ENCODE assay signal across 10 mouse cellular contexts in genomic region chr4:118061809-118062463, GRCm38 (mm10).
DNase-seq lines count a peak whose midpoint lies in the region; ATAC-seq and TF ChIP-seq lines count a peak whose summit lies in the region.
"Had no signal": no experiment of that assay in that cellular context is flagged by ENCODE, and none has a peak within 500 bp of the region (broad histone marks: within the 10 kb centered on the region; RNA-seq: fewer than 3 reads in every experiment).

No protein-coding gene starts in this region.

- DNase-seq in liver, postnatal 0 days, result no peak
- peak; percentile 90 for DNase-seq in Patski (ENCODE audit: low read depth, low spot score)
- no peak for DNase-seq in urinary bladder, postnatal 10 days (ENCODE audit: low spot score)
- no peak for DNase-seq in spleen, postnatal 4 days (ENCODE audit: low spot score in 2 of 2)
- DNase-seq: cerebellum, adult 9-10 months; right cerebral cortex, postnatal 25 days had no signal

- no peak overlapping the region for H3ac ChIP-seq in myocyte (ENCODE audit: control insufficient read depth, insufficient read length)

- no peaks in the 10 kb centered on the region for H3K9me3 ChIP-seq in liver, embryonic 12.5 days (replicated peaks)
- no peaks in the 10 kb centered on the region for H3K9me3 ChIP-seq in liver, postnatal 0 days (ENCODE audit: low read length)
- no peaks in the 10 kb centered on the region for H3K9me3 ChIP-seq in E14TG2a.4 (ENCODE audit: low read length)

- no peaks in the 10 kb centered on the region for H3K27me3 ChIP-seq in liver, embryonic 12.5 days (replicated peaks)
- no peaks in the 10 kb centered on the region for H3K27me3 ChIP-seq in liver, postnatal 0 days (ENCODE audit: insufficient read depth, low read length)
- H3K27me3 ChIP-seq in E14TG2a.4 (ENCODE audit: insufficient read depth, low read length), result no peaks in the 10 kb centered on the region
- no peaks in the 10 kb centered on the region for H3K27me3 ChIP-seq in Patski
- H3K27me3 ChIP-seq in myocyte (ENCODE audit: control insufficient read depth, insufficient read depth, insufficient read length), result no peaks in the 10 kb centered on the region

- no peak overlapping the region for H3K4me3 ChIP-seq in liver, embryonic 12.5 days
- no peak overlapping the region for H3K4me3 ChIP-seq in liver, postnatal 0 days (ENCODE audit: low read depth, low read length)
- H3K4me3 ChIP-seq in E14TG2a.4 (replicated peaks; ENCODE audit: low read length) (peak overlapping the region; percentile 21), myocyte (no peak overlapping the region)

- H3K9ac ChIP-seq in liver, embryonic 12.5 days, result peak overlapping the region; percentile 1; the same call in 1 of the 2 replicates
- no peak overlapping the region for H3K9ac ChIP-seq in liver, postnatal 0 days (replicated peaks)

- no peaks in the 10 kb centered on the region for H3K36me3 ChIP-seq in liver, embryonic 12.5 days
- no peaks in the 10 kb centered on the region for H3K36me3 ChIP-seq in liver, postnatal 0 days (replicated peaks; ENCODE audit: insufficient read depth, low read length)
- H3K36me3 ChIP-seq in E14TG2a.4 (ENCODE audit: insufficient read depth, low read length) (no peaks in the 10 kb centered on the region), myocyte (ENCODE audit: control insufficient read depth, insufficient read depth) (no peaks in the 10 kb centered on the region)

- in situ Hi-C loops in Patski (cut with MboI; ENCODE audit: low pct_unique_long_range_greater_than_20kb), result loop anchor here (10.0 kb wide), 1 partner anchor 67 kb away; no protein-coding TSS in a partner anchor

- H3K79me2 ChIP-seq in myocyte (ENCODE audit: control insufficient read depth, insufficient read depth), result no peaks in the 10 kb centered on the region

- peaks cover 29% of the 10 kb centered on the region for H3K4me1 ChIP-seq in liver, embryonic 12.5 days
- no peaks in the 10 kb centered on the region; the same call in 1 of the 2 replicates for H3K4me1 ChIP-seq in liver, postnatal 0 days (ENCODE audit: insufficient read depth)
- H3K4me1 ChIP-seq in E14TG2a.4 (replicated peaks; ENCODE audit: low read depth, low read length), result peaks cover 71% of the 10 kb centered on the region

- 57% methylated on average over 9 of the region's 9 CpGs for WGBS in liver, embryonic 12.5 days (ENCODE audit: insufficient replicate concordance)
- 51% methylated on average over 9 of the region's 9 CpGs for WGBS in liver, postnatal 0 days (ENCODE audit: insufficient replicate concordance)

- TF ChIP-seq POLR2A in myocyte (IDR thresholded peaks at IDR 0.05; ENCODE audit: insufficient read length, low read depth), result no peak

- no peak overlapping the region for H3K4me2 ChIP-seq in liver, embryonic 12.5 days
- no peak overlapping the region for H3K4me2 ChIP-seq in liver, postnatal 0 days (ENCODE audit: low read depth, low read length)
- H3K4me2 ChIP-seq in myocyte (ENCODE audit: low read depth), result peak overlapping the region; percentile 20

- peak overlapping the region; percentile 17; the same call in 1 of the 2 replicates for H3K27ac ChIP-seq in liver, embryonic 12.5 days
- no peak overlapping the region for H3K27ac ChIP-seq in liver, postnatal 0 days (ENCODE audit: low read depth)
- H3K27ac ChIP-seq: hindbrain, postnatal 0 days had no signal

- POLR2A ChIA-PET in Patski (lab: Charles Lee), result no interaction called here

- no peak for TF ChIP-seq CTCF in liver, postnatal 0 days (IDR thresholded peaks at IDR 0.05; ENCODE audit: low read depth)
- TF ChIP-seq CTCF in E14TG2a.4 (conservative IDR thresholded peaks at IDR 0.05; ENCODE audit: low read length) (no peak), Patski (IDR thresholded peaks at IDR 0.05) (no peak)

- peak; percentile 55; the same call in 1 of the 2 replicates for ATAC-seq in liver, embryonic 12.5 days
- no peak for ATAC-seq in liver, postnatal 0 days
- ATAC-seq in Patski, result peak; percentile 91
- ATAC-seq: hindbrain, postnatal 0 days had no signal

- CTCF ChIA-PET in Patski (lab: Charles Lee), result interaction anchor here (1.0 to 1.1 kb wide), 2 partner anchors 28 to 133 kb away, joined by 3 read pairs; no protein-coding TSS in a partner anchor

- no peak for TF ChIP-seq EP300 in liver, postnatal 0 days (IDR thresholded peaks at IDR 0.05; ENCODE audit: low read depth)

TF ChIP-seq in myocyte, 11 proteins besides CTCF, POLR2A, EP300 and RAD21:
- TF ChIP-seq MYOG (IDR thresholded peaks at IDR 0.05; ENCODE audit: control insufficient read depth in 1 of 3, insufficient read depth in 1 of 3, insufficient read length in 2 of 3, low read depth in 2 of 3) (peak in 2 of 3 experiments; percentile 8 to 52), USF1 (IDR thresholded peaks at IDR 0.05; ENCODE audit: low read depth) (peak; percentile 38), MAX (IDR thresholded peaks at IDR 0.05; ENCODE audit: low read depth) (no peak), CEBPB (IDR thresholded peaks at IDR 0.05; ENCODE audit: insufficient read depth, poor library complexity, severe bottlenecking) (no peak), POLR2AphosphoS2 (IDR thresholded peaks at IDR 0.05; ENCODE audit: insufficient read length, low read depth) (no peak), MYOD1 (IDR thresholded peaks at IDR 0.05; ENCODE audit: control insufficient read depth in 1 of 3, insufficient read length in 2 of 3, low read depth in 2 of 3) (peak in 2 of 3 experiments; percentile 51 to 63)
